Mouse (Mus musculus): ENCODE measurements around the gene Fuk.

DNA sequence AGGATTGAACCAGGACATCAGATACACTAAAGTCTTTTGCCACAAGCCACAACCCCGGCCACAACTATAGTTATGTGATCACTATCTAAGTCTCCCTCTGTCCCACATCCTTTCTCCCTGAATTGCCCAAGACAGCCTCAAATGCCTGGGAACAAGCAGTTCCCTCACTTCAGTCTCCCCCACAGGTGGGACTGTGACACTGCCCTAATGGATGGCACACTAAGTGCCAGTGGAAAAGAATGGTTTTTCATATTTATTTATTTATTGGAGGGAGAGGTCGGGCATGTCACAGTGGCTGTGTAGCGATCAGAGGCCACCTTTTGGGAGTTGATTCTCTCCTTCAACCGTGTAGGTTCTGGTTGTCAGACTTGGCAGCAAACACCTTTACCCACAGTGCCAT, 43.4 kb upstream of the Fuk start:
- TF ChIP-seq CTCF (IDR thresholded peaks at IDR 0.05; ENCODE audit: extremely low read depth, insufficient read depth, insufficient read length, insufficient replicate concordance) (no peak), POLR2A (IDR thresholded peaks at IDR 0.05; ENCODE audit: low read depth, low read length) (no peak)

Measured in spleen, adult 2 months (tissue).